Mouse (Mus musculus) heart, postnatal 0 days (tissue): Measurements from ENCODE around the gene Gtf3a. TPM values are rescaled to one million over a fixed set of nuclear protein-coding genes. Genes with fewer than 3 reads are reported as not detected.

ENCODE experiments used
- ATAC-seq: fragments of 200-750 bp; cut with Nextera tagmentation; 2 replicates; pipeline ENCODE4 v1.8.0; 2017; ENCODE audit warnings: low read depth, moderate number of reproducible peaks, moderate library complexity; ENCODE audit not compliant: insufficient read depth
- DNase-seq: peaks from one replicate; pipeline ENCODE4 v3.0.0-alpha.2; 2016; ENCODE audit warnings: low spot score
- H3K27ac ChIP-seq: fragments of 300-500 bp; sonication (generic); 2 replicates; pipeline ENCODE4 v1.5.1; 2014; ENCODE audit warnings: low read depth, mild to moderate bottlenecking
- H3K27me3 ChIP-seq: fragments of 300-500 bp; sonication (generic); 2 replicates; pipeline ENCODE4 v1.6.1; 2014; ENCODE audit warnings: low read length, mixed read lengths; ENCODE audit not compliant: control insufficient read depth, insufficient read depth
- H3K36me3 ChIP-seq: fragments of 300-500 bp; sonication (generic); replicated peaks from 2 replicates; pipeline ENCODE4 v1.6.1; 2014; ENCODE audit warnings: low read length, mixed read lengths; ENCODE audit not compliant: control insufficient read depth, insufficient read depth
- H3K4me1 ChIP-seq: fragments of 300-500 bp; sonication (generic); 2 replicates; pipeline ENCODE4 v1.6.1; 2014; ENCODE audit warnings: antibody characterized with exemption; ENCODE audit not compliant: control insufficient read depth, insufficient read depth
- H3K4me2 ChIP-seq: fragments of 300-500 bp; sonication (generic); 2 replicates; pipeline ENCODE4 v1.6.1; 2014; ENCODE audit warnings: low read depth, mild to moderate bottlenecking, low read length, moderate library complexity
- H3K4me3 ChIP-seq: fragments of 300-500 bp; sonication (generic); 2 replicates; pipeline ENCODE4 v1.5.1; 2014; ENCODE audit warnings: low read depth, low read length
- H3K9ac ChIP-seq: fragments of 300-500 bp; sonication (generic); replicated peaks from 2 replicates; pipeline ENCODE4 v1.6.1; 2014; ENCODE audit warnings: low read depth, low read length, mixed read lengths
- H3K9me3 ChIP-seq: fragments of 300-500 bp; sonication (generic); replicated peaks from 2 replicates; pipeline ENCODE4 v1.6.1; 2016; ENCODE audit warnings: low read length; ENCODE audit not compliant: control insufficient read depth
- CTCF ChIP-seq: IDR thresholded peaks from 2 replicates; pipeline ENCODE4 v1.5.1; 2016; ENCODE audit warnings: antibody characterized with exemption, control low read depth, low read depth
- EP300 ChIP-seq: IDR thresholded peaks from 2 replicates; pipeline ENCODE4 v1.6.1; 2016; ENCODE audit warnings: antibody characterized with exemption, low read depth
- WGBS: fragments of 180-500 bp; shearing (Covaris S2); extraction: QIAGEN DNeasy Blood & Tissue Kit; methylation state at CpG from one replicate; pipeline ENCODE4 v1.1.7; 2014; 5-methylcytosine and 5-hydroxymethylcytosine counted together
- polyA plus RNA-seq: library from polyadenylated mRNA; unstranded; fragments of >200 nt; fragmentation: Nextera tagmentation; extraction: Ambion mirVana; gene quantifications from 2 replicates; pipeline ENCODE4 v1.2.1, GENCODE M21; 2015
- total RNA-seq: library from RNA; depleted of rRNA; stranded (reverse); fragments of >200 nt; gene quantifications from 2 replicates; pipeline ENCODE4 v1.2.3, GENCODE M21; 2014; ENCODE audit warnings: low replicate concordance

Gtf3a gene
- total and polyA plus RNA-seq, 2 experiments from 2014 or later, result 41.8 to 57.6 TPM

- peak within 1 kb of the TSS; percentile 83 for H3K9ac ChIP-seq
Measured at GRCm38 (mm10) chr5:146963118-146963936, 14.9 kb downstream of the Gtf3a start, which contains the start of gene Mtif3. Gene Mtif3 (minus strand): TSS chr5:146963800.

GRCm38 (mm10) chr5:146963937-146964278, 15.5 kb downstream of the Gtf3a start:
- peaks cover 8% of the 10 kb centered on the region; the same call in 1 of the 2 replicates for H3K36me3 ChIP-seq
- H3K9ac ChIP-seq, result peak overlapping the region; percentile 83
- no peak for DNase-seq
- peak; percentile 24; the same call in 1 of the 2 replicates for ATAC-seq
- no peak overlapping the region for H3K27ac ChIP-seq
- no peaks in the 10 kb centered on the region for H3K27me3 ChIP-seq
- H3K4me2 ChIP-seq, result peak overlapping the region; percentile 92
- TF ChIP-seq CTCF, result no peak
- no peak for TF ChIP-seq EP300
- H3K9me3 ChIP-seq, result no peaks in the 10 kb centered on the region
- H3K4me1 ChIP-seq, result 0 out of 2 replicates have a peak, but pooled peaks cover 4% of the 10 kb centered on the region
- WGBS, result 50% methylated on average over 8 of the region's 8 CpGs
- H3K4me3 ChIP-seq, result peak overlapping the region; percentile 91

More at GRCm38 (mm10) chr5:146963118-146963936, 14.9 kb downstream of the Gtf3a start, which contains the start of gene Mtif3:
- Histone ChIP-seq H3K36me3 (peaks cover 13% of the 10 kb centered on the region; the same call in 1 of the 2 replicates), H3K9me3 (no peaks in the 10 kb centered on the region), H3K4me1 (0 out of 2 replicates have a peak, but pooled peaks cover 4% of the 10 kb centered on the region), H3K4me3 (peak within 1 kb of the TSS; percentile 91), H3K4me2 (peak within 1 kb of the TSS; percentile 92), H3K27ac (peak within 1 kb of the TSS; percentile 56), H3K27me3 (no peaks in the 10 kb centered on the region)
- 1% methylated on average over 46 of the region's 46 CpGs for WGBS
- DNase-seq (peak; percentile 83), ATAC-seq (peak; percentile 84)
- TF ChIP-seq CTCF (no peak), EP300 (no peak)

- Histone ChIP-seq H3K27ac (no peak overlapping the region), H3K36me3 (no peaks in the 10 kb centered on the region), H3K4me3 (no peak overlapping the region), H3K4me1 (no peaks in the 10 kb centered on the region), H3K9me3 (no peaks in the 10 kb centered on the region), H3K9ac (no peak overlapping the region), H3K4me2 (no peak overlapping the region), H3K27me3 (no peaks in the 10 kb centered on the region)
- ATAC-seq, result no peak
- DNase-seq, result no peak
- WGBS, result 73% methylated on average over 13 of the region's 13 CpGs
- TF ChIP-seq EP300 (no peak), CTCF (no peak)
Measured at GRCm38 (mm10) chr5:146968695-146969393, 20.4 kb downstream of the Gtf3a start.

- TF ChIP-seq CTCF (no peak), EP300 (no peak)
- 55% methylated on average over 10 of the region's 10 CpGs for WGBS
Measured at GRCm38 (mm10) chr5:146971776-146972561, 23.5 kb downstream of the Gtf3a start.

GRCm38 (mm10) chr5:146973353-146973752, 24.9 kb downstream of the Gtf3a start:
- WGBS, result 81% methylated on average over 9 of the region's 9 CpGs
- TF ChIP-seq EP300, result no peak
- Histone ChIP-seq H3K4me3 (no peak overlapping the region), H3K27ac (no peak overlapping the region), H3K27me3 (no peaks in the 10 kb centered on the region), H3K9ac (no peak overlapping the region), H3K9me3 (no peaks in the 10 kb centered on the region), H3K4me1 (no peaks in the 10 kb centered on the region), H3K36me3 (no peaks in the 10 kb centered on the region), H3K4me2 (no peak overlapping the region)
- ATAC-seq (no peak), DNase-seq (no peak)

More at GRCm38 (mm10) chr5:146971776-146972561, 23.5 kb downstream of the Gtf3a start:
- 0 out of 2 replicates have a peak overlapping the region, but pooled peaks have one; percentile 18 for H3K27ac ChIP-seq
- no peak overlapping the region for H3K4me2 ChIP-seq
- H3K4me1 ChIP-seq, result no peaks in the 10 kb centered on the region
- no peaks in the 10 kb centered on the region for H3K36me3 ChIP-seq
- DNase-seq (no peak), ATAC-seq (0 out of 2 replicates have a peak, but pooled peaks have one; percentile 51)
- H3K4me3 ChIP-seq, result no peak overlapping the region
- no peak overlapping the region for H3K9ac ChIP-seq
- H3K9me3 ChIP-seq, result no peaks in the 10 kb centered on the region
- no peaks in the 10 kb centered on the region for H3K27me3 ChIP-seq
